Mouse (Mus musculus): Measurements from ENCODE around the gene Muc3a. TPM values are rescaled to one million over a fixed set of nuclear protein-coding genes. Genes with fewer than 3 reads are reported as not detected.

The Muc3a gene
- polyA plus RNA-seq, 1 experiment: 14.7 TPM

GRCm38 (mm10) chr5:137170836-137171380, 41.3 kb downstream of the Muc3a start:
- Histone ChIP-seq H3K4me1 (replicated peaks; ENCODE audit: control insufficient read depth, insufficient read depth, low read length) (no peaks in the 10 kb centered on the region), H3K27me3 (ENCODE audit: control insufficient read depth, insufficient read depth, low read length) (no peaks in the 10 kb centered on the region), H3K36me3 (ENCODE audit: control insufficient read depth, insufficient read depth, low read length) (no peaks in the 10 kb centered on the region), H3K27ac (ENCODE audit: control insufficient read depth, insufficient read depth, low read length) (no peak overlapping the region), H3K4me3 (ENCODE audit: control insufficient read depth, insufficient read depth, low read length) (no peak overlapping the region)
- WGBS: 73% methylated on average over 9 of the region's 9 CpGs
- DNase-seq: no peak
- no peak for TF ChIP-seq POLR2A (IDR thresholded peaks at IDR 0.05; ENCODE audit: control insufficient read depth, extremely low read depth, insufficient read depth, low read length, poor library complexity)
- no peak for TF ChIP-seq CTCF (IDR thresholded peaks at IDR 0.05; ENCODE audit: borderline replicate concordance, control insufficient read depth, extremely low read depth, insufficient read depth, low read length, poor library complexity)

- 62% methylated on average over 6 of the region's 6 CpGs for WGBS
- H3K27ac ChIP-seq (ENCODE audit: control insufficient read depth, insufficient read depth, low read length): no peak overlapping the region
- TF ChIP-seq CTCF (IDR thresholded peaks at IDR 0.05; ENCODE audit: borderline replicate concordance, control insufficient read depth, extremely low read depth, insufficient read depth, low read length, poor library complexity) (no peak), POLR2A (IDR thresholded peaks at IDR 0.05; ENCODE audit: control insufficient read depth, extremely low read depth, insufficient read depth, low read length, poor library complexity) (no peak)
- H3K4me1 ChIP-seq (replicated peaks; ENCODE audit: control insufficient read depth, insufficient read depth, low read length): no peaks in the 10 kb centered on the region
- no peak for DNase-seq
- no peaks in the 10 kb centered on the region for H3K36me3 ChIP-seq (ENCODE audit: control insufficient read depth, insufficient read depth, low read length)
- H3K27me3 ChIP-seq (ENCODE audit: control insufficient read depth, insufficient read depth, low read length): no peaks in the 10 kb centered on the region
- H3K4me3 ChIP-seq (ENCODE audit: control insufficient read depth, insufficient read depth, low read length): no peak overlapping the region
Measured at GRCm38 (mm10) chr5:137167539-137167938, 44.6 kb downstream of the Muc3a start.

DNA sequence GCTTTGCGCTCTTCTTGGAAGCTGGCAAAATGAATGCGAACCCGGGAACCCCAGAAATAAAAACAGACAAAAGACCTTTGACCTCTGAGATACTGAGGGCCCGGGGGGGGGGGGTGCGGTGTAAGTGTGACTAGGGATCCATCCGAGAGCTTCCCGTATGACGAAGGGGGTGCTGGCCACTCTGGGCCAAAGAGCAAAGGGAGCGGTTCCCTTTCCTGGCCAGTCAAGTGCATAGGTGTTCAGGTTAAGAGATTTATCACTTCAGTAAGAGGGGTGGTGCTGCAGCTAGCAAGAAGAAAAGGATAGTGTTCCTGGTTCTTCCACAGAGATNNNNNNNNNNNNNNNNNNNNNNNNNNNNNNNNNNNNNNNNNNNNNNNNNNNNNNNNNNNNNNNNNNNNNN, 46.2 kb downstream of the Muc3a start:
- Histone ChIP-seq H3K4me1 (replicated peaks; ENCODE audit: control insufficient read depth, insufficient read depth, low read length) (no peaks in the 10 kb centered on the region; the same call in 1 of the 2 replicates), H3K4me3 (ENCODE audit: control insufficient read depth, insufficient read depth, low read length) (no peak overlapping the region), H3K27me3 (ENCODE audit: control insufficient read depth, insufficient read depth, low read length) (no peaks in the 10 kb centered on the region), H3K27ac (ENCODE audit: control insufficient read depth, insufficient read depth, low read length) (no peak overlapping the region), H3K36me3 (ENCODE audit: control insufficient read depth, insufficient read depth, low read length) (no peaks in the 10 kb centered on the region)
- DNase-seq: no peak
- 86% methylated on average over 9 of the region's 9 CpGs for WGBS
- TF ChIP-seq CTCF (IDR thresholded peaks at IDR 0.05; ENCODE audit: borderline replicate concordance, control insufficient read depth, extremely low read depth, insufficient read depth, low read length, poor library complexity) (no peak), POLR2A (IDR thresholded peaks at IDR 0.05; ENCODE audit: control insufficient read depth, extremely low read depth, insufficient read depth, low read length, poor library complexity) (no peak)

DNA sequence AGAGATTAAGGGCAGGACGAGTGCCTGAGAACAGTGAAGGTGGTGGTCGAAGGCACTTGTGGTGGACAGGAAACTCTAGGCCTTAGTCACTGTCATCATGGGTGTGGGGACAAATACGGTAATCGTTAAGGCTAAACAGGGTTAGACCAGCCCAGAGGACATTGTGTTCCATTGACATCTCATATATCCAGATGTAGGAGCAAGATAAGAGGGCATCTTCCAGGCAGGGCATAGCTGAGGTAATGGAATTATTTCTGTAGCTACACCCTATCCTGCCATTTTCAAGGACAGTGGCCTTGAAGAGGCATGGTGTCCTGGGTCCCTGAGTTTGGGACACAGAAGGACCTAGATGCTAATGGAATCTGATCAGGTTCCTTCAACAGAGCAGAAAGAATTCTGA, 50.3 kb downstream of the Muc3a start:
- TF ChIP-seq POLR2A (IDR thresholded peaks at IDR 0.05; ENCODE audit: control insufficient read depth, extremely low read depth, insufficient read depth, low read length, poor library complexity): no peak
- TF ChIP-seq CTCF (IDR thresholded peaks at IDR 0.05; ENCODE audit: borderline replicate concordance, control insufficient read depth, extremely low read depth, insufficient read depth, low read length, poor library complexity): no peak
- Histone ChIP-seq H3K27ac (ENCODE audit: control insufficient read depth, insufficient read depth, low read length) (no peak overlapping the region), H3K36me3 (ENCODE audit: control insufficient read depth, insufficient read depth, low read length) (no peaks in the 10 kb centered on the region), H3K27me3 (ENCODE audit: control insufficient read depth, insufficient read depth, low read length) (no peaks in the 10 kb centered on the region), H3K4me3 (ENCODE audit: control insufficient read depth, insufficient read depth, low read length) (no peak overlapping the region), H3K4me1 (replicated peaks; ENCODE audit: control insufficient read depth, insufficient read depth, low read length) (peaks cover 5% of the 10 kb centered on the region)
- no peak for DNase-seq
- WGBS: 83% methylated on average over 4 of the region's 4 CpGs

- 7% methylated on average over 11 of the region's 11 CpGs for WGBS
- Histone ChIP-seq H3K27ac (ENCODE audit: control insufficient read depth, insufficient read depth, low read length) (no peak overlapping the region), H3K4me3 (ENCODE audit: control insufficient read depth, insufficient read depth, low read length) (no peak overlapping the region), H3K4me1 (replicated peaks; ENCODE audit: control insufficient read depth, insufficient read depth, low read length) (peaks cover 5% of the 10 kb centered on the region), H3K27me3 (ENCODE audit: control insufficient read depth, insufficient read depth, low read length) (no peaks in the 10 kb centered on the region; the same call in 1 of the 2 replicates), H3K36me3 (ENCODE audit: control insufficient read depth, insufficient read depth, low read length) (no peaks in the 10 kb centered on the region)
- TF ChIP-seq POLR2A (IDR thresholded peaks at IDR 0.05; ENCODE audit: control insufficient read depth, extremely low read depth, insufficient read depth, low read length, poor library complexity) (no peak), CTCF (IDR thresholded peaks at IDR 0.05; ENCODE audit: borderline replicate concordance, control insufficient read depth, extremely low read depth, insufficient read depth, low read length, poor library complexity) (peak; percentile 95; the same call in 1 of the 2 replicates)
- DNase-seq: peak; percentile 88
Measured at GRCm38 (mm10) chr5:137159461-137159860, 52.7 kb downstream of the Muc3a start.

Other genes with a start within 250 kb of the Muc3a start
- gene Cldn15, start 245.8 kb downstream of the Muc3a start, polyA plus RNA-seq (2012; rRNA removed): 3.8 and 9.4 TPM in 2 replicates
- 40.8 and 41.9 TPM in 2 replicates for gene Plod3, start 225.4 kb downstream of the Muc3a start, polyA plus RNA-seq (2012; rRNA removed)
- gene Znhit1, start 224.4 kb downstream of the Muc3a start, polyA plus RNA-seq (2012; rRNA removed): 72.2 and 79.5 TPM in 2 replicates
- 0.58 and 1.0 TPM in 2 replicates for gene Vgf, start 186.0 kb downstream of the Muc3a start, polyA plus RNA-seq (2012; rRNA removed)
- gene Ap1s1, start 166.3 kb downstream of the Muc3a start, polyA plus RNA-seq (2012; rRNA removed): 44.1 and 51.9 TPM in 2 replicates
- 3.1 and 4.1 TPM in 2 replicates for gene Serpine1, start 140.1 kb downstream of the Muc3a start, polyA plus RNA-seq (2012; rRNA removed)
- gene Trim56, start 96.2 kb downstream of the Muc3a start, polyA plus RNA-seq (2012; rRNA removed): 49.3 and 55.8 TPM in 2 replicates
- gene Muc3, start 63.1 kb downstream of the Muc3a start, polyA plus RNA-seq (2012; rRNA removed): 0.52 and 0.86 TPM in 2 replicates
- gene Ache, start 75.1 kb upstream of the Muc3a start, polyA plus RNA-seq (2012; rRNA removed): 90.2 and 97.1 TPM in 2 replicates
- 41.1 and 44.1 TPM in 2 replicates for gene Ufsp1, start 82.2 kb upstream of the Muc3a start, polyA plus RNA-seq (2012; rRNA removed)
- gene Srrt, start 95.3 kb upstream of the Muc3a start, polyA plus RNA-seq (2012; rRNA removed): 432 and 434 TPM in 2 replicates
- 25.0 and 28.0 TPM in 2 replicates for gene Trip6, start 102.0 kb upstream of the Muc3a start, polyA plus RNA-seq (2012; rRNA removed)
- 37.4 and 39.2 TPM in 2 replicates for gene Slc12a9, start 121.2 kb upstream of the Muc3a start, polyA plus RNA-seq (2012; rRNA removed)
- 9.2 and 10.4 TPM in 2 replicates for gene Ephb4, start 137.7 kb upstream of the Muc3a start, polyA plus RNA-seq (2012; rRNA removed)